Mouse (Mus musculus) forebrain, embryonic 14.5 days (tissue): Measurements from ENCODE around the gene Birc6. TPM values are rescaled to one million over a fixed set of nuclear protein-coding genes. Genes with fewer than 3 reads are reported as not detected.
"Not testable (repeated sequence)": the region's sequence is repeated elsewhere in the genome, so short reads cannot be mapped to it uniquely, and the experiment has no call there.

ENCODE experiments used
- ATAC-seq: fragments of 200-750 bp; cut with Nextera tagmentation; 2 replicates; pipeline ENCODE4 v1.8.0; 2017; ENCODE audit warnings: mild to moderate bottlenecking, moderate library complexity
- DNase-seq: peaks from one replicate; pipeline ENCODE4 v3.0.0-alpha.2; 2015; ENCODE audit warnings: low spot score
- H3K27ac ChIP-seq: fragments of 300-500 bp; sonication (generic); 2 replicates; pipeline ENCODE4 v1.5.1; 2014; ENCODE audit warnings: low read depth, mild to moderate bottlenecking, control low read depth, low read length, moderate library complexity
- H3K27me3 ChIP-seq: fragments of 300-500 bp; sonication (generic); replicated peaks from 2 replicates; pipeline ENCODE4 v1.6.1; 2014; ENCODE audit warnings: low read length, control low read depth, mixed read lengths; ENCODE audit not compliant: control insufficient read depth, insufficient read depth
- H3K36me3 ChIP-seq: fragments of 300-500 bp; sonication (generic); 2 replicates; pipeline ENCODE4 v1.6.1; 2014; ENCODE audit warnings: low read length, control low read depth; ENCODE audit not compliant: control insufficient read depth, insufficient read depth
- H3K4me1 ChIP-seq: fragments of 300-500 bp; sonication (generic); 2 replicates; pipeline ENCODE4 v1.6.1; 2014; ENCODE audit warnings: antibody characterized with exemption, low read length, control low read depth; ENCODE audit not compliant: control insufficient read depth, insufficient read depth
- H3K4me2 ChIP-seq: fragments of 300-500 bp; sonication (generic); 2 replicates; pipeline ENCODE4 v1.6.1; 2014; ENCODE audit warnings: mild to moderate bottlenecking, control low read depth, low read length
- H3K4me3 ChIP-seq: fragments of 300-500 bp; sonication (generic); 2 replicates; pipeline ENCODE4 v1.5.1; 2014; ENCODE audit warnings: low read depth, low read length, control low read depth
- H3K9ac ChIP-seq: fragments of 300-500 bp; sonication (generic); 2 replicates; pipeline ENCODE4 v1.6.1; 2014; ENCODE audit warnings: mild to moderate bottlenecking, low read length, control low read depth, moderate library complexity
- H3K9me3 ChIP-seq: fragments of 300-500 bp; sonication (generic); replicated peaks from 2 replicates; pipeline ENCODE4 v1.6.1; 2016; ENCODE audit warnings: low read length, control low read depth, mixed read lengths; ENCODE audit not compliant: control insufficient read depth
- WGBS: fragments of 180-500 bp; shearing (Covaris S2); extraction: QIAGEN DNeasy Blood & Tissue Kit; methylation state at CpG from one replicate; pipeline ENCODE4 v1.1.7; 2014; 5-methylcytosine and 5-hydroxymethylcytosine counted together
- polyA plus RNA-seq: library from polyadenylated mRNA; unstranded; fragments of >200 nt; fragmentation: Nextera tagmentation; extraction: Ambion mirVana; gene quantifications from 2 replicates; pipeline ENCODE4 v1.2.1, GENCODE M21; 2014

Birc6 gene
- polyA plus RNA-seq, 1 experiment from 2014 or later, result 63.7 TPM

DNA sequence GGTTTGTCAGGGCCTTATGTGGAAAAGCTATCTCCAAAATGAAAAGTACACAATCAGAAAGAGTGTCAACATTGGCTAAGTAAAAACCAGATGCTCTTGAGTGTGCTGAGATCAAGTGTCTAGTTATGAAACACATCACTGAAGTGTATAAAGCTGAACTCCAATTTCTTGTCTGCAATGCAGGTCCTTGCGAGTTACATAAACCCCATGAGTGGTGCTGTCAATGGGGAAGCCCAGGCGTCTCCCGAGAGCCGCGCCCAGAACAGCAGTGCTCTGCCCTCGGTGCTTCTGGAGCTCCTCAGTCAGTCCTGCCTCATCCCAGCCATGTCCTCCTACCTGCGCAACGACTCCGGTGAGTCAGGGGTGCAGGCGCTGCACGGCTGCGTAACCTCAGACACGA lies 141.9 kb downstream of the Birc6 start:
- Histone ChIP-seq H3K4me3 (no peak overlapping the region), H3K27ac (no peak overlapping the region), H3K4me1 (no peaks in the 10 kb centered on the region), H3K9ac (no peak overlapping the region), H3K27me3 (no peaks in the 10 kb centered on the region), H3K36me3 (peaks cover 58% of the 10 kb centered on the region), H3K4me2 (no peak overlapping the region), H3K9me3 (no peaks in the 10 kb centered on the region)
- no peak for DNase-seq
- no peak for ATAC-seq
- 96% methylated on average over 13 of the region's 13 CpGs for WGBS

DNA sequence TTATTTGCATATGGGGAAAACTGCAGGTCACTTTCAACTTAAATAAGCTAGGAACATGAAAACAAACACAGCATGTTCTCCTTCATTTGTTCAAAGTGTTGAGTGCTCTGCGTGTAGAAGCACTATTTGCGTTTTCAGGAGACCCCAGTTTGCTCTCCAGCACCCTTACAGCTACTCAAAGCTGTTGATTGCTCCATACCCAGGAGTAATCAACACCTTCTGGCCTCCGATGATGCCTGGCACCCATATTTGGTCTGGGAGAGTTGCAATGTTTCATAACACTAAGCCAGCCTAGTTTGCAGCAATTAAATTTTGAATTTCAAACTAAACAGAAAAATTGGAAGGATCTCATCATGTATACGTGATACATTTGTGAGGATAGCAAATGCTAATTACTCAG lies 144.4 kb downstream of the Birc6 start:
- WGBS, result 78% methylated on average over 4 of the region's 4 CpGs

DNA sequence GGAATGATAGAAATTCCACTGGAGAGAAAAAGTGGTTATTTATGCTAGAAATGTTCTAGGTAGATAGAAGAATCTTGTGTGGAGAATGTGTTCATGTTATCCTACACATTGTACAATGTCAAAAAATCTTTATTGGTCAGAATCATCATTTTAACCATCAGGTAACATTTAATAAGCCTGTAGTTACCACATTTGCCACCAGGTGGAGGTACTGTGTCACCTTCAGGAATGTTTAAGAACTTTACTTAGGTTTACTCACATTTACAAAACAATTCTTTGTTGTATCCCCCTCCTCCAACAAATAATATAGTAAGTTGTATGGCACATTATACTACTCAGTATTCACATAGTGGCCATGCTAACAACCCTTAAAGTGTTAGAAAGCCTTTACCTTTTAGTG lies 145.2 kb downstream of the Birc6 start:
- Histone ChIP-seq H3K27ac (no peak overlapping the region), H3K9ac (no peak overlapping the region), H3K9me3 (no peaks in the 10 kb centered on the region), H3K4me2 (no peak overlapping the region), H3K4me1 (no peaks in the 10 kb centered on the region), H3K27me3 (no peaks in the 10 kb centered on the region), H3K36me3 (peaks cover 63% of the 10 kb centered on the region), H3K4me3 (no peak overlapping the region)
- DNase-seq, result peak; percentile 75
- no peak for ATAC-seq

More for the DNA sequence above, 144.4 kb downstream of the Birc6 start:
- no peak overlapping the region for H3K9ac ChIP-seq
- no peak overlapping the region for H3K4me2 ChIP-seq
- H3K36me3 ChIP-seq, result peaks cover 58% of the 10 kb centered on the region
- no peaks in the 10 kb centered on the region for H3K27me3 ChIP-seq
- ATAC-seq (no peak), DNase-seq (no peak)
- H3K4me3 ChIP-seq, result no peak overlapping the region
- no peaks in the 10 kb centered on the region for H3K4me1 ChIP-seq
- no peaks in the 10 kb centered on the region for H3K9me3 ChIP-seq
- no peak overlapping the region for H3K27ac ChIP-seq

DNA sequence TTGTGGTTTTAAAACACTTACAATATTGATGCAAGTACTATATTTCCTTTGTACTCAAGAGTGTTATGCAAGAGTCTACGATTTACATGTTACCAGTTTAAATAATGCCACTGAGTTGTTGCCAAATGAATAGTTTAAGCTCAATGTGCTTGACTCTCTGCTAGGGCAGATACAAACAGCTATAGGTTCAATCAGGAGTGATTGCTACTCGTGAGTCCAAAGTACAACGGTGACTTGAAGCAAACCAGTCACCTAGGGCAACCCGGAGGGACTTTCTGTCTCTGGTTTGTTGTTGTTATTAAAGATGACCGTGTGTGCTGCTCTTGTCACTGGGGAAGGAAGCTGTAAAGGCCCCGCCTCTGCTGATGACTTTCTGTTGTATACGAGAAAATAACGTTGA lies 150.0 kb downstream of the Birc6 start:
- ATAC-seq, result no peak

DNA sequence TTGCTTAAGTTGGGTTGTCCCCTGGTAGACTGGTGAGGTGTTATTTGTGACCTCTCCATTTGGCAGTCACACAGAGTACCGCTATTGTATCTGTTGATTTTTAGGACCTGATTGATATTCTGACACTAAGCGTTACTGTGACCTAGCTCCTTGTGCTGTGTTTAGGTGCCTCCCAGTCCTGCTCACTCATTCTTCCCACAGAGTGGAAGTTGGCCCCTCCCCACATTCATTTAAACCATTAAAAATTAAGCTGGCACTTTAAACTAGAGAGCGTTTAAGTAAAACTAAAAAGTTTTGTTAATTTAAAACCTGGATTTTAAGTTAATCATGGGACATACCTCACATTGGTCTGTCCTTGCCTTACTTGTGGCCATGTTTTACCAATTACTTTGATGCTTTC lies 156.8 kb downstream of the Birc6 start:
- Histone ChIP-seq H3K4me3 (no peak overlapping the region), H3K36me3 (peaks cover 27% of the 10 kb centered on the region), H3K4me2 (no peak overlapping the region), H3K27ac (no peak overlapping the region), H3K9me3 (no peaks in the 10 kb centered on the region), H3K4me1 (no peaks in the 10 kb centered on the region), H3K9ac (no peak overlapping the region), H3K27me3 (no peaks in the 10 kb centered on the region)
- WGBS, result 90% methylated on average over 3 of the region's 3 CpGs
- DNase-seq, result no peak
- no peak for ATAC-seq

More for the DNA sequence above, 150.0 kb downstream of the Birc6 start:
- Histone ChIP-seq H3K4me3 (no peak overlapping the region), H3K4me1 (no peaks in the 10 kb centered on the region), H3K27me3 (no peaks in the 10 kb centered on the region), H3K9ac (no peak overlapping the region), H3K9me3 (no peaks in the 10 kb centered on the region), H3K4me2 (no peak overlapping the region), H3K36me3 (peaks cover 47% of the 10 kb centered on the region), H3K27ac (no peak overlapping the region)
- no peak for DNase-seq
- WGBS, result 92% methylated on average over 8 of the region's 8 CpGs

DNA sequence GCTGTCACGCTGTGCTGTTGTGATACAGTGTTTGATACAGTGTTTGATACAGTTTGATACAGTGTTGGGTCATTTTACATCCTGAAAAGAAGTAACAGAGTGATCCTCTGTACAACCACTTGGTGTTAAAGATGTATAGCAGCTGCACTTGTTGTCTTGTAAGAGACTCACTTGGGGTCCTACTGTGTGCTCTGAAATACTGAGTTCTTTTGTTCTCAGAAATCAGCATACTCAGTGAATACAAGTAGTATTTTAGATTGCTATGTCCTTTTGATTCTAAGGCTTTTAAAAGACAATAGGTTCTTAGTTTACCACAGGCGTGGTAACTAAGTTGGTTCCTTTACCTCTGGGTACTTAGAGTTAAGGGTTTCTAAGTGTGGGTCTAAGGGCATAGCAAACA lies 160.5 kb downstream of the Birc6 start:
- Histone ChIP-seq H3K27ac (no peak overlapping the region), H3K4me1 (no peaks in the 10 kb centered on the region), H3K4me2 (no peak overlapping the region), H3K36me3 (peaks cover 52% of the 10 kb centered on the region), H3K4me3 (no peak overlapping the region), H3K27me3 (no peaks in the 10 kb centered on the region), H3K9me3 (no peaks in the 10 kb centered on the region), H3K9ac (no peak overlapping the region)
- WGBS, result 89% methylated on average over 2 of the region's 2 CpGs
- no peak for ATAC-seq
- no peak for DNase-seq

DNA sequence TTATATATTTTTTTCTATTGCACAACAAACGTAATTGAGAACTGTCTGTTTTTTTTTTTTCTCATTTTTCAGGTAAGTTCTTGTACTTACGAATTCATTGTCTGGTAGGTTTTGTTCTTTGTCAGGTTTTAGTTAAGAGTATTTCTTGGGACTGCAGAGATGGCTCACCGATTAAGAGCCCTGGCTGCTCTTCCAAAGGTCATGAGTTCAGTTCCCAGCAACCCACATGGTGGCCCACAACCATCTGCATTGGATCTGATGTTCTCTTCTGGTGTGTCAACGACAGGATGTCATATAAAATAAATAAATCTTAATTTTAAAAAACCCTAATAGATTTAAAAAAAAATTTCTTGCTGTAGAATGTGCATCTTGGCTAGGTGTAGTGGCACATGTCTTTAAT lies 161.3 kb downstream of the Birc6 start:
- Histone ChIP-seq H3K4me3 (no peak overlapping the region), H3K27me3 (no peaks in the 10 kb centered on the region), H3K4me1 (no peaks in the 10 kb centered on the region), H3K27ac (no peak overlapping the region), H3K9ac (no peak overlapping the region), H3K9me3 (no peaks in the 10 kb centered on the region), H3K4me2 (no peak overlapping the region), H3K36me3 (peaks cover 58% of the 10 kb centered on the region)
- DNase-seq, result no peak
- WGBS, result 94% methylated on average over 4 of the region's 4 CpGs
- ATAC-seq, result no peak

DNA sequence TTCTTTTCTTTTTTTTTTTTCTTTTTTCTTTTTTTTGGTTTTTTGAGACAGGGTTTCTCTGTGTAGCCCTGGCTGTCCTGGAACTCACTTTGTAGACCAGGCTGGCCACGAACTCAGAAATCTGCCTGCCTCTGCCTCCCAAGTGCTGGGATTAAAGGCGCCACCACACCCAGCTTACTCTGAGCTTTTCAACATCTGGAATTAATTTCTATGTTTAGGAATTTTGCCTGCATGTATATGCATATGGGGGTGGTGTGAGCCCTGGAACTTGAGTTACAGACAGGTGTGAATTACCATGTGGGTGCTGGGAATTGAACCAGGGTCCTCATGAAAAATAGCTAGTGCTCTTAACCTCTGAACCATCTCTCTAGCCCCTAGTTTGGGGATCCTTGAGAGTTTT lies 173.6 kb downstream of the Birc6 start:
- H3K4me2 ChIP-seq, H3K27ac ChIP-seq, DNase-seq, H3K9ac ChIP-seq, H3K4me3 ChIP-seq, H3K9me3 ChIP-seq, H3K4me1 ChIP-seq, ATAC-seq, H3K27me3 ChIP-seq: not testable (repeated sequence)
- peaks cover 58% of the 10 kb centered on the region for H3K36me3 ChIP-seq
- 96% methylated on average over 2 of the region's 2 CpGs for WGBS

DNA sequence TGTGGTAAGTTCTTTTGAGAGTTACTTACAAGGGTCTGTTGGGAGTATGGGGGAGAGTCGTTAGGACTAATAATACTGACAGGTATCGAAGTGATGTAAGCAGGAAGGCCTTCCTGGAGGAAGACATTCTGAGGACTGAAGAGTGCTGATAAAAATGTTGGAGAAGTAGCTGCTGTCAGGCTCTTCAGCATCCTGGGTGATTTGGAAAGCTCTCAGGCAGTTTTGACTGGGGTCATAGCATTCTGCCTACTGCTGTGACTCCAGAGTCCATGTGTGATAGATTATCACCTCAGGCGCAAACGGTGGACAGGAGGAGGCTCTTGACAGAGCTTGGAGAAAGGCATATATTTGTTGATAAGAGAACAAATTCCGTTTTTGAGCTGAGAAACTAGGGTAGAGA lies 177.4 kb downstream of the Birc6 start:
- no peak overlapping the region for H3K4me2 ChIP-seq
- H3K4me3 ChIP-seq, result no peak overlapping the region
- no peak overlapping the region for H3K9ac ChIP-seq
- 83% methylated on average over 5 of the region's 5 CpGs for WGBS
- ATAC-seq, result no peak
- no peak overlapping the region for H3K27ac ChIP-seq
- no peaks in the 10 kb centered on the region for H3K4me1 ChIP-seq
- H3K9me3 ChIP-seq, result no peaks in the 10 kb centered on the region
- H3K36me3 ChIP-seq, result peaks cover 19% of the 10 kb centered on the region
- no peaks in the 10 kb centered on the region for H3K27me3 ChIP-seq
- no peak for DNase-seq

DNA sequence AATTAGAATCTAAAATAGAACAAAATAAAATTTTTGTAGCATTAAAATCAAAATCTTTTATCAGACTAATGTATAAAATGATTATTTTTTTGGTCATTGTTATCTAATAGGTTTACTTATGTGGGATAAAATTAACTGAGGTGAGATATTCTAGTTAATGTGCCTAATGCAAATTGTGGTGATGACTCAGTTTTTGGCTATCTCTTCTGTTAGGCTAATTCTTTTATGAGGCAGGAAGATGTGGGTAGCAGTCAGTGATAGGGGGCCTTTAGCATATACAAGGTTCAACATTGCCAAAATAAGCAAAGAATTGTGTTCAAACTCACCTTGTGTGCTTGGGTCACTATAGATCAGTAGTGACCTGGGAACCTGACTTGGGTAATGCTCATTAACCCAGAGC lies 178.5 kb downstream of the Birc6 start:
- H3K4me2 ChIP-seq, result no peak overlapping the region
- no peaks in the 10 kb centered on the region for H3K9me3 ChIP-seq
- ATAC-seq (no peak), DNase-seq (no peak)
- H3K9ac ChIP-seq, result no peak overlapping the region
- peaks cover 13% of the 10 kb centered on the region for H3K36me3 ChIP-seq
- no peaks in the 10 kb centered on the region for H3K27me3 ChIP-seq
- no peaks in the 10 kb centered on the region for H3K4me1 ChIP-seq
- no peak overlapping the region for H3K27ac ChIP-seq
- no peak overlapping the region for H3K4me3 ChIP-seq
